Mouse (Mus musculus): ENCODE measurements at regions not wholly inside any gene's neighbourhood (a gene's known extent, or its start where the extent isn't known, plus 50 kb on each side); places are given as distances from the start of the nearest gene placed in this dataset.

GRCm38 (mm10) chr3:38648633-38649032 lies 164.0 kb upstream of the Ankrd50 start:
- TF ChIP-seq POLR2A (IDR thresholded peaks at IDR 0.05; ENCODE audit: extremely low read depth, insufficient read depth, low read length) (no peak), CTCF (IDR thresholded peaks at IDR 0.05; ENCODE audit: extremely low read depth, insufficient read depth, low read length) (no peak)

Data from cortical plate, adult 2 months (tissue).